Mouse (Mus musculus) kidney, adult 2 months (tissue): ENCODE results near the gene Vmn1r89.

Experiments used
- CTCF ChIP-seq: fragments of 200-500 bp; conservative IDR thresholded peaks from 2 replicates; pipeline ENCODE4 v1.5.1; 2011; ENCODE audit warnings: low read depth, mild to moderate bottlenecking, control low read depth, low read length, moderate library complexity, mixed read lengths; ENCODE audit not compliant: insufficient read depth, insufficient read length
- POLR2A ChIP-seq: fragments of 200-500 bp; IDR thresholded peaks from one replicate; pipeline ENCODE4 v1.6.1; 2011; ENCODE audit warnings: low read depth, low read length, control low read depth

- TF ChIP-seq POLR2A (no peak), CTCF (no peak)
Observed at GRCm38 (mm10) chr7:13269394-13269793, 56.6 kb downstream of the Vmn1r89 start.
